Mouse (Mus musculus): ENCODE measurements around the gene Rps24. TPM values are rescaled to one million over a fixed set of nuclear protein-coding genes. Genes with fewer than 3 reads are reported as not detected.

Rps24 gene
- polyA plus RNA-seq, 1 experiment, result 36.2 TPM

- H3K4me3 ChIP-seq (replicated peaks), result no peak overlapping the region
- TF ChIP-seq GATA1 (IDR thresholded peaks at IDR 0.05; ENCODE audit: low read length) (no peak), TAL1 (IDR thresholded peaks at IDR 0.05; ENCODE audit: low read length) (no peak)
Observed at GRCm38 (mm10) chr14:24534865-24535545, 48.1 kb downstream of the Rps24 start.

GRCm38 (mm10) chr14:24542901-24543300, 56.0 kb downstream of the Rps24 start:
- Histone ChIP-seq H3K4me1 (ENCODE audit: control insufficient read depth) (no peaks in the 10 kb centered on the region), H3K9me3 (ENCODE audit: control insufficient read depth, low read length) (peaks cover 8% of the 10 kb centered on the region), H3K4me3 (replicated peaks) (no peak overlapping the region), H3K27me3 (ENCODE audit: control insufficient read depth) (no peaks in the 10 kb centered on the region), H3K36me3 (ENCODE audit: control insufficient read depth) (no peaks in the 10 kb centered on the region)
- TF ChIP-seq TAL1 (IDR thresholded peaks at IDR 0.05; ENCODE audit: low read length) (no peak), GATA1 (IDR thresholded peaks at IDR 0.05; ENCODE audit: low read length) (no peak)

More at GRCm38 (mm10) chr14:24534865-24535545, 48.1 kb downstream of the Rps24 start:
- no peaks in the 10 kb centered on the region for H3K9me3 ChIP-seq (ENCODE audit: control insufficient read depth, low read length)
- H3K4me1 ChIP-seq (ENCODE audit: control insufficient read depth), result no peaks in the 10 kb centered on the region
- no peaks in the 10 kb centered on the region for H3K36me3 ChIP-seq (ENCODE audit: control insufficient read depth)
- H3K27me3 ChIP-seq (ENCODE audit: control insufficient read depth), result no peaks in the 10 kb centered on the region

- H3K4me3 ChIP-seq (replicated peaks), result no peak overlapping the region
- H3K36me3 ChIP-seq (ENCODE audit: control insufficient read depth), result no peaks in the 10 kb centered on the region
- no peaks in the 10 kb centered on the region for H3K4me1 ChIP-seq (ENCODE audit: control insufficient read depth)
- peaks cover 8% of the 10 kb centered on the region for H3K9me3 ChIP-seq (ENCODE audit: control insufficient read depth, low read length)
- H3K27me3 ChIP-seq (ENCODE audit: control insufficient read depth), result no peaks in the 10 kb centered on the region
- TF ChIP-seq GATA1 (IDR thresholded peaks at IDR 0.05; ENCODE audit: low read length) (no peak), TAL1 (IDR thresholded peaks at IDR 0.05; ENCODE audit: low read length) (no peak)
Observed at GRCm38 (mm10) chr14:24544057-24544456, 57.1 kb downstream of the Rps24 start.

Other genes starting within 250 kb of the Rps24 start
- 0.03 TPM in 1 of 2 replicates, not detected in the other for gene Dlg5, start 241.2 kb upstream of the Rps24 start, polyA plus RNA-seq (2012)
- gene E330034G19Rik, start 193.9 kb upstream of the Rps24 start, polyA plus RNA-seq (2012), result not detected in 2 replicates
- gene Polr3a, start 67 bp upstream of the Rps24 start, polyA plus RNA-seq (2012), result 0.12 and 0.14 TPM in 2 replicates

Measured in erythroblast, embryonic 14.5 days (primary cell).